Mouse (Mus musculus) intestine, embryonic 16.5 days (tissue): ENCODE data around the gene Ceacam15. TPM values are rescaled to one million over a fixed set of nuclear protein-coding genes. Genes with fewer than 3 reads are reported as not detected.
"Not testable (repeated sequence)": the region's sequence is repeated elsewhere in the genome, so short reads cannot be mapped to it uniquely, and the experiment has no call there.

Source experiments
- ATAC-seq: fragments of 200-750 bp; cut with Nextera tagmentation; 2 replicates; pipeline ENCODE4 v1.8.0; 2017; ENCODE audit warnings: moderate TSS enrichment, moderate library complexity
- H3K27ac ChIP-seq: fragments of 300-500 bp; sonication (generic); 2 replicates; pipeline ENCODE4 v1.5.1; 2014; ENCODE audit warnings: mild to moderate bottlenecking, low read length
- H3K27me3 ChIP-seq: fragments of 300-500 bp; sonication (generic); replicated peaks from 2 replicates; pipeline ENCODE4 v1.6.1; 2014; ENCODE audit warnings: low read length, control low read depth, mixed read lengths; ENCODE audit not compliant: control insufficient read depth, insufficient read depth
- H3K36me3 ChIP-seq: fragments of 300-500 bp; sonication (generic); 2 replicates; pipeline ENCODE4 v1.6.1; 2014; ENCODE audit warnings: low read length, control low read depth; ENCODE audit not compliant: control insufficient read depth, insufficient read depth
- H3K4me1 ChIP-seq: fragments of 300-500 bp; sonication (generic); 2 replicates; pipeline ENCODE4 v1.6.1; 2014; ENCODE audit warnings: low read length, control low read depth, mixed read lengths; ENCODE audit not compliant: control insufficient read depth, insufficient read depth
- H3K4me2 ChIP-seq: fragments of 300-500 bp; sonication (generic); 2 replicates; pipeline ENCODE4 v1.6.1; 2014; ENCODE audit warnings: low read depth, low read length, control low read depth
- H3K4me3 ChIP-seq: fragments of 300-500 bp; sonication (generic); 2 replicates; pipeline ENCODE4 v1.5.1; 2014; ENCODE audit warnings: mild to moderate bottlenecking, low read length
- H3K9ac ChIP-seq: fragments of 300-500 bp; sonication (generic); 2 replicates; pipeline ENCODE4 v1.6.1; 2014; ENCODE audit warnings: low read depth, low read length
- H3K9me3 ChIP-seq: fragments of 300-500 bp; sonication (generic); 2 replicates; pipeline ENCODE4 v1.6.1; 2016; ENCODE audit warnings: low read length, control low read depth; ENCODE audit not compliant: control insufficient read depth
- WGBS: fragments of 180-500 bp; shearing (Covaris S2); extraction: QIAGEN DNeasy Blood & Tissue Kit; methylation state at CpG from one replicate; pipeline ENCODE4 v1.1.7; 2014; 5-methylcytosine and 5-hydroxymethylcytosine counted together
- polyA plus RNA-seq: library from polyadenylated mRNA; unstranded; fragments of >200 nt; fragmentation: Nextera tagmentation; extraction: Ambion mirVana; gene quantifications from 2 replicates; pipeline ENCODE4 v1.2.1, GENCODE M21; 2015

Gene Ceacam15
- polyA plus RNA-seq, 1 experiment from 2014 or later = not detected

GRCm38 (mm10) chr7:16635116-16635515 is 40.4 kb downstream of the Ceacam15 start:
- no peaks in the 10 kb centered on the region for H3K9me3 ChIP-seq
- WGBS = 57% methylated on average over 3 of the region's 3 CpGs

GRCm38 (mm10) chr7:16633913-16634312 is 41.6 kb downstream of the Ceacam15 start:
- not testable (repeated sequence) for H3K27me3 ChIP-seq, H3K4me3 ChIP-seq, H3K36me3 ChIP-seq, H3K9ac ChIP-seq, H3K27ac ChIP-seq, H3K4me1 ChIP-seq, H3K9me3 ChIP-seq, H3K4me2 ChIP-seq
- 9% methylated on average over 10 of the region's 10 CpGs for WGBS
- ATAC-seq = 0 out of 2 replicates have a peak, but pooled peaks have one; percentile 44

More at GRCm38 (mm10) chr7:16635116-16635515, 40.4 kb downstream of the Ceacam15 start:
- Histone ChIP-seq H3K4me2 (no peak overlapping the region), H3K4me3 (no peak overlapping the region), H3K27ac (no peak overlapping the region), H3K4me1 (0 out of 2 replicates have a peak, but pooled peaks cover 2% of the 10 kb centered on the region), H3K9ac (no peak overlapping the region), H3K36me3 (no peaks in the 10 kb centered on the region), H3K27me3 (no peaks in the 10 kb centered on the region)
- ATAC-seq = no peak

GRCm38 (mm10) chr7:16631932-16632331 is 43.6 kb downstream of the Ceacam15 start:
- 70% methylated on average over 4 of the region's 4 CpGs for WGBS
- ATAC-seq = no peak
- no peaks in the 10 kb centered on the region for H3K27me3 ChIP-seq
- no peak overlapping the region for H3K9ac ChIP-seq
- no peaks in the 10 kb centered on the region for H3K9me3 ChIP-seq
- peaks cover 2% of the 10 kb centered on the region; the same call in 1 of the 2 replicates for H3K4me1 ChIP-seq
- H3K4me3 ChIP-seq = no peak overlapping the region
- no peak overlapping the region for H3K27ac ChIP-seq
- no peaks in the 10 kb centered on the region for H3K36me3 ChIP-seq
- no peak overlapping the region for H3K4me2 ChIP-seq

GRCm38 (mm10) chr7:16631025-16631424 is 44.5 kb downstream of the Ceacam15 start:
- Histone ChIP-seq H3K9me3 (no peaks in the 10 kb centered on the region), H3K27me3 (no peaks in the 10 kb centered on the region), H3K4me1 (peaks cover 2% of the 10 kb centered on the region; the same call in 1 of the 2 replicates), H3K4me2 (no peak overlapping the region), H3K36me3 (no peaks in the 10 kb centered on the region), H3K27ac (no peak overlapping the region), H3K9ac (no peak overlapping the region), H3K4me3 (no peak overlapping the region)
- ATAC-seq = no peak
- 64% methylated on average over 4 of the region's 4 CpGs for WGBS

GRCm38 (mm10) chr7:16629598-16630296 is 45.8 kb downstream of the Ceacam15 start:
- no peaks in the 10 kb centered on the region for H3K27me3 ChIP-seq
- H3K4me3 ChIP-seq = no peak overlapping the region
- no peaks in the 10 kb centered on the region for H3K36me3 ChIP-seq
- no peak for ATAC-seq
- peaks cover 2% of the 10 kb centered on the region; the same call in 1 of the 2 replicates for H3K4me1 ChIP-seq
- H3K9ac ChIP-seq = no peak overlapping the region
- no peak overlapping the region for H3K4me2 ChIP-seq
- no peaks in the 10 kb centered on the region for H3K9me3 ChIP-seq
- H3K27ac ChIP-seq = no peak overlapping the region
- 19% methylated on average over 10 of the region's 10 CpGs for WGBS

GRCm38 (mm10) chr7:16628096-16628771 is 47.3 kb downstream of the Ceacam15 start:
- 37% methylated on average over 12 of the region's 12 CpGs for WGBS
- Histone ChIP-seq H3K4me2 (no peak overlapping the region), H3K4me1 (no peaks in the 10 kb centered on the region; the same call in 1 of the 2 replicates), H3K27me3 (no peaks in the 10 kb centered on the region), H3K27ac (no peak overlapping the region), H3K9ac (no peak overlapping the region), H3K4me3 (no peak overlapping the region), H3K36me3 (no peaks in the 10 kb centered on the region), H3K9me3 (no peaks in the 10 kb centered on the region)
- peak; percentile 59; the same call in 1 of the 2 replicates for ATAC-seq

GRCm38 (mm10) chr7:16623687-16624086 is 51.8 kb downstream of the Ceacam15 start:
- peak; percentile 80 for ATAC-seq
- Histone ChIP-seq H3K36me3 (no peaks in the 10 kb centered on the region), H3K9me3 (no peaks in the 10 kb centered on the region), H3K4me3 (no peak overlapping the region), H3K27me3 (no peaks in the 10 kb centered on the region), H3K9ac (no peak overlapping the region), H3K27ac (no peak overlapping the region), H3K4me1 (no peaks in the 10 kb centered on the region), H3K4me2 (no peak overlapping the region)

GRCm38 (mm10) chr7:16623131-16623530 is 52.4 kb downstream of the Ceacam15 start:
- H3K36me3 ChIP-seq = no peaks in the 10 kb centered on the region
- ATAC-seq = no peak
- WGBS = 46% methylated on average over 4 of the region's 4 CpGs

More at GRCm38 (mm10) chr7:16623131-16623530, 52.4 kb downstream of the Ceacam15 start:
- Histone ChIP-seq H3K9ac (no peak overlapping the region), H3K4me3 (no peak overlapping the region), H3K27ac (no peak overlapping the region), H3K27me3 (no peaks in the 10 kb centered on the region), H3K9me3 (no peaks in the 10 kb centered on the region), H3K4me1 (no peaks in the 10 kb centered on the region), H3K4me2 (no peak overlapping the region)
